Mouse (Mus musculus): ENCODE results near the gene H2afy2.

Gene H2afy2

DNA sequence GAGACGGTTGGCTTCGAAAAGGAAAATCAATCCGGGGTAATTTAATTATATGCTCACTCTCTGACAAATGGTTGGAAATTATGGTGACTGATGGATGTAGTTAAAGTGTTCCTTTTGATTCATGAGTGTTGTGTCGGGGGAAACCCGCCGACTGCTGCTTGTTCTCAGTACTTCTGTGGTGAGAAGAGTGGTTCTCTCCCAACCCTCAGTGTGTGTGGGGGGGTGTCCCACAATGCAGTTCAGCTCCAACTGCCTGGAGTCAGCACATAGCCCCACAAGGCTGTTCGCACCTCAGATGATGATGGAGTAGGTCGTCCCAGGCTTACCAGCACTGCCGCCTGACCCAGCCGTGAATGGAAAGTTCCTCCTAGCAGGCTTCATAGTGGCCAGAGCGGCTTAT is 54.8 kb downstream of the H2afy2 start:
- no peak for DNase-seq (ENCODE audit: low read depth, low spot score)

DNA sequence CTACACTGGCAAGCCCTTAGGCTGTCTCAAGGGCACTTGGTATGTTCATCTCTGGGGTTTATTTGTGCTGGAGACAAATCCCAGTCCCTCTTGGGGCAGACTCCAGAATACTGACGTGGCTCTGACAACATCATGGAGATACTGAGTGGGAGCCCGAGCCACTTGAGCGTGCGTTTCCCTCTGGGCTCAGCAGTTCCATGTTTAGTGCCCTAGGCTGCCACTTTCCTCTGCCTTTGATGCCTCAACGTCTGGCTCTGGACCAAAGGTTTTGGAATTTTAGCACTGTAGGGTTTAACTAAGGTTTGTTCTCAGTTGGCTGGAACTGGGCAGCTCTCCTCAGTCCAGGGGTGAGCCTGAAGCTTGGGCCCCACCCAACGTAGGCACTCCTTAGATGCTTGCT is 60.7 kb downstream of the H2afy2 start:
- DNase-seq (ENCODE audit: low read depth, low spot score): no peak

DNA sequence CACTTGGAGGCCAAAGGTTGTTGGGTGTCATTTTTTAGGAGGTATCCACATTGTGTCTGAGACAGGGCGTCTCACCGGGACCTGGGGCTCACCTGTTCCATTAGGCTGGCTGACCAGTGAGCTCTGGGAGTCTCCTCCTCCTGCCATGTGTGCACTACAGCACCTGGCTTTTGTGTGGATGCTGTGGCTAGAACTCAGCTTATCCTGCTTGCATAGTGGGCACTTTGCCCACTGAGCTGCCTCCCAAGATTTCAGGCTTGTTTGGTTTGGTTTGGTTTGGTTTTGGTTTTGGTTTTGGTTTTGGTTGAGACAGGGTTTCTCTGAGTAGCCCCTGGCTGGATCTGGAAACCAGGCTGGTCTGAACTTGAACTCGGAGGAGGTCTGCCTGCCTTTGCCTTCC is 61.7 kb downstream of the H2afy2 start:
- DNase-seq (ENCODE audit: low read depth, low spot score): no peak

DNA sequence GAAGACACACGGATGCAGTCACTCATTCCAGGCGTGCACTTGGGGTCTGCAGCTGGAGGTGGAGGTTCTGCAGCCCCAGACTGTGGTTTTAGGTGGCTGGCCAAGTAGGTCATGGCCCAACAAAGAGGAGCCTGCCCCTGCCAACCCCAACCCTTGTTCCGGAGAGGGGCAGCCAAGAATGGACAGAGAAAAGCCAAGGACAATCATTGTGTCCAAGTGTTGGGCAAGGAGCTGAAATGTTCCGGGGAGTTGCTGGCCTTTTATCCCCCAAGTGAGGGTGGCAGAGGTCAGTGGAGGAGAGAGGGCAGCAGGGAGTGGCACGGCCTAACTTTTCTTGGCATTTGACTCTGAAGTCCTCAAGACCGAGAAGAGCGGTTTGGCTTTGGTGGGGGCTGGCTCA is 63.6 kb downstream of the H2afy2 start:
- DNase-seq (ENCODE audit: low read depth, low spot score): no peak

GRCm38 (mm10) chr10:61717406-61718296 is 66.3 kb downstream of the H2afy2 start:
- DNase-seq (ENCODE audit: low read depth, low spot score): no peak

- no peak for DNase-seq (ENCODE audit: low read depth, low spot score)
Measured at GRCm38 (mm10) chr10:61715996-61716864, 67.7 kb downstream of the H2afy2 start.

DNA sequence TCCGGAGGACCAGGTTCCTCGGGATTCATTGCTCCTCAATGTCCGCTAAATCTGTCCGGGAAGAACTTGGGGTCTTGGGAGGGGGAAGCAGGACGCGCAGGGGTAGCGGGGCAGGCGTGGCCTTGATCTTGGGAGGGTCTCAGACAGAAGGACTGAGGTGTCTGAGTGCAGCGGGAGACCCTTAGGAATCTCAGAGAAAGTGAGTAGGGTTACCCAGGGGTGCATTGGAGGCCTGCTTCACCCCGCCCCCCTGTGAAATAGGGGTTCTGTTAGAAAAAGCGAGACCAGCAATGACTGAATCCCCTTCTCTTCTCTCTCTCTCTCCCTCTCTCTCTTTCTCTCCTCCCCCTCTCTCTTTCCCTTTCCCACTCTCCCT is 68.5 kb downstream of the H2afy2 start:
- DNase-seq (ENCODE audit: low read depth, low spot score): no peak

- peak; percentile 31 for DNase-seq (ENCODE audit: low read depth, low spot score)
Measured at GRCm38 (mm10) chr10:61714771-61715461, 69.0 kb downstream of the H2afy2 start, which contains the start of gene Aifm2. TSS of gene Aifm2 (plus strand) at chr10:61715263.

DNA sequence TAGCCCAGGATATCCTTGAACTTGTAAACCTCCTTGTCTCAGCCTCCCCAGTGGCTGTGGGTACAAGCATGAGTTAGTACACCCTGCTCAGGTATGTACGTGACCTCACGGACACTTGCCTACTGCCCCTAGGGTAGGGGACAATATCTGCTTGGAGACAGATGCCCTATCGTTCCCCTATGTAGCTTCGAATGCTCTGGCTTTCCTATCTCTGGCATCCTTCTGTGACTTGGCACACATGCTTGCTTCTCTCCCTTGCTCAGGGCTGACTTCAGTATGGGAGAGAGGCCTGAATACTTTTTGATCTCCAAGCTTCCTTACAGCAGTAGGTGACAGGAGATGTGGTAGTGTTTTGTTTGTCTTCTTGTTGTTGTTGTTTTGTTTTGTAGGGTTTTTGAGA is 69.8 kb downstream of the H2afy2 start:
- DNase-seq (ENCODE audit: low read depth, low spot score): no peak

DNA sequence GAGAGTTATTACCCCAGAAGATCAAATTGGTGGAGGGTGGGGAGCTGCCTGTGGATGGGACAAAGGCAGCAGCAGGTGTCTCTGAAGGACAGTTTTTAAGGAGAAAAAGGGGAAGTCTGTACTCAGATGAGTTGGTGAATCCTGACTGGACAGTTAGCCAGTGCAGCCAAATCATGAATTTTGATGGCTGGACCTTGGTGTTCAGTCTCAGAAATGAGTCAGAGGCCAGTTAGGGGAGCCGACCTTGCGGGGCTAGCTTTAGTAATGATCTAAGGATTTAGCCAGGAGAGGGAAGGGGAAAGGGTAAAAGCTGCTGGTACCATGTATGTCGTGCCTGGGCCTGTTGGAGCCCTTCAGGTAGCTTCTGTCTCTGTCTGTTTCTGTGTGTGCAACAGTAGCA is 70.3 kb downstream of the H2afy2 start:
- no peak for DNase-seq (ENCODE audit: low read depth, low spot score)

DNA sequence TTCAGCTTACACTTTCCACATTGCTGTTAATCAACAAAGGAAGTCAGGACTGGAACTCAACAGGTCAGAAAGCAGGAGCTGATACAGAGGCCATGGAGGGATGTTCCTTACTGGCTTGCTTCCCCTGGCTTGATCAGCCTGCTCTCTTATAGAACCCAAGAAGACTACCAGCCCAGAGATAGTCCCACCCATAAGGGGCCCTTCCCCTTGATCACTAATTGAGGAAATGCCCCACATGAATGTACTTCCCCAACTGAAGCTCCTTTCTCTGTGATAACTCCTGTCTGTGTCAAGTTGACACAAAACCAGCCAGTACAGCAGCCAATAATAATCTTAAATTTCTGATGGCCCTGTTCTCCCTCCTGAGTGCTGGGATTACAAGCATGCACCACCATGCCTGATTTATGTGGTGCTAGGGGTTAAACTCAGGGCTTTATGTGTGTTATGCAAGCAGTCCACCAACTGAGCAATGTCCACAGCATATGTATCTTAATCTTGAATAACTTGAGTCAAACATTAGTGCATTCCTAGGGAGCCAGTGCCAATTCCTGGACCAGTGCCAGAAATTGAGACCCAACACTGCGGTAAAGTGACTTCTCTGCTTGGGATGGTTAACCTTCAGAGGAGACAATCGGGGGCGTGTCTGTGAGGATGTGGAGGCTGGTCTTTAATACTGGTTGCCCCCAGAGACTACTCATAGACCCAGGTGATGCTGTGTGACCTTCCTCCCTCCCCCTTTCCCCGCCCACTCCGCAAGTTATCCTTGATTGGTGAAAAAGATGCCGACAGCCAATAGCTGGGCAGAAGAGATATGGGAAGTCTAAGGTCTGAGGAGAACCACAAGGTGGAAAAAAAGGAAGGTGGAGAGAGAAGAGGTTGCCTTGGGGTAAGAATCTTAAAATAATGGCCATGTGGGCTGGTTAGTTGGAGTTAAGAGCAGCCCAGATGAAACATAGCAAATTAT is 77.3 kb downstream of the H2afy2 start:
- DNase-seq (ENCODE audit: low read depth, low spot score): no peak

- no peak for DNase-seq (ENCODE audit: low read depth, low spot score)
Measured at GRCm38 (mm10) chr10:61704663-61705062, 79.3 kb downstream of the H2afy2 start.

DNA sequence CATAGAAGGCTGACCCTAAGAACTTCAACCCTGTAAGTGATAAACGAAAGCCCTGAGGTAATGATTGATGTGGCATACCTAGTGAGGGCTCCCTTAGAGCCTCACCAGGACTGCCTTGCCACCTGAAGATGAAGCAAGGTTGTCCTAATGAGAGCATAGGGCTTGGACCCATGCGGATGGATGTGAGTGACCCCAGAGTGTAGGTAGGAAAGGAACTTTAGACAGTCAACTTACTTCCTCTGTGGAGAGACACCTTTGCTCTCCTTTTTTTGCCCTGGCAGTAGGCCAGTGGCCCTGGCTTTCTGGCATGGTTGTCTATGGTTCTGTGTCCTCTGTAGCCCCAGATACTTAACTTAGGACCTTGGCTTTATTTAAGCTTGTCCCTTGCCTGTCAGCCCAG is 86.9 kb downstream of the H2afy2 start:
- no peak for DNase-seq (ENCODE audit: low read depth, low spot score)

- no peak for DNase-seq (ENCODE audit: low read depth, low spot score)
Measured at GRCm38 (mm10) chr10:61696560-61696823, 87.5 kb downstream of the H2afy2 start.

GRCm38 (mm10) chr10:61695703-61696559 is 88.0 kb downstream of the H2afy2 start:
- DNase-seq (ENCODE audit: low read depth, low spot score): no peak

GRCm38 (mm10) chr10:61694870-61695670 is 88.9 kb downstream of the H2afy2 start, which contains the start of gene Tysnd1:
TSS of gene Tysnd1 (plus strand) at chr10:61695514.
- DNase-seq (ENCODE audit: low read depth, low spot score): peak; percentile 92

DNA sequence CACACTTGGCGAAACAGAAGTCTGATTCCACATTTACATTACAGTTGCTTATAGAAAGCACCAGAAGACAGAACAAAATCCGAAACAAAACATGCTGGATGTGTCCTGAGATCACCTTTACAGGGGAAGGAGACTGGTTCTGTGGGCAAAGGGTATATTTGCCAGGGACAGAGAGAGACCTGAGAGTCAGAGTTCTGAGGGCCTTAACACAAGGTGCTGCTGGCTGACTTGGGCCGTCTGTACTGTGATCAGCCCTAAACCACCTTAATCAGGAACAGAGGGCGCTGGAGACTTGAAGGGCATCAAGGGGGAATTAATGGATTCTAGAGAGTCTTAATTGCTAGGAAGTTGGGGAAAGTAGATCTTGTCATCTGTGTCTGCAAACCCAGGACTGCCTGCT is 90.4 kb downstream of the H2afy2 start:
- no peak for DNase-seq (ENCODE audit: low read depth, low spot score)

GRCm38 (mm10) chr10:61689405-61689804 is 94.5 kb downstream of the H2afy2 start:
- DNase-seq (ENCODE audit: low read depth, low spot score): no peak
